Mouse (Mus musculus) thymus, adult 2 months (tissue): Measurements from ENCODE around the gene Arfgef2.

Source experiments
- CTCF ChIP-seq: fragments of 200-500 bp; IDR thresholded peaks from 2 replicates; pipeline ENCODE4 v1.5.1; 2012; ENCODE audit warnings: mild to moderate bottlenecking, control low read depth, low read length, moderate library complexity, borderline replicate concordance; ENCODE audit not compliant: control insufficient read depth, poor library complexity, insufficient read depth; ENCODE audit errors: extremely low read depth
- POLR2A ChIP-seq: fragments of 200-500 bp; IDR thresholded peaks from 2 replicates; pipeline ENCODE4 v1.6.1; 2012; ENCODE audit warnings: mild to moderate bottlenecking, low read length, control low read depth, moderate library complexity; ENCODE audit not compliant: control insufficient read depth, poor library complexity, insufficient read depth; ENCODE audit errors: extremely low read depth

GRCm38 (mm10) chr2:166771396-166771795 is 34.0 kb upstream of the Arfgef2 start:
- TF ChIP-seq POLR2A (no peak), CTCF (no peak)
